Mouse (Mus musculus) neutrophil, adult 5-6 weeks (primary cell): ENCODE results near the gene Asb15. TPM values are rescaled to one million over a fixed set of nuclear protein-coding genes. Genes with fewer than 3 reads are reported as not detected.

Experiments used
- ATAC-seq: fragments of 151-379, 151-347 bp; 2 replicates; pipeline ENCODE4 v1.8.0; 2017; ENCODE audit warnings: mild to moderate bottlenecking, moderate TSS enrichment; ENCODE audit not compliant: insufficient number of reproducible peaks, poor library complexity, low FRiP score, severe bottlenecking; ENCODE audit errors: extremely low read depth
- total RNA-seq: library from RNA; stranded (forward); fragments of 200-1000 nt; gene quantifications from 2 replicates; pipeline ENCODE4 v1.2.3, GENCODE M21; 2017

The Asb15 gene
- total RNA-seq, 1 experiment from 2014 or later = not detected

DNA sequence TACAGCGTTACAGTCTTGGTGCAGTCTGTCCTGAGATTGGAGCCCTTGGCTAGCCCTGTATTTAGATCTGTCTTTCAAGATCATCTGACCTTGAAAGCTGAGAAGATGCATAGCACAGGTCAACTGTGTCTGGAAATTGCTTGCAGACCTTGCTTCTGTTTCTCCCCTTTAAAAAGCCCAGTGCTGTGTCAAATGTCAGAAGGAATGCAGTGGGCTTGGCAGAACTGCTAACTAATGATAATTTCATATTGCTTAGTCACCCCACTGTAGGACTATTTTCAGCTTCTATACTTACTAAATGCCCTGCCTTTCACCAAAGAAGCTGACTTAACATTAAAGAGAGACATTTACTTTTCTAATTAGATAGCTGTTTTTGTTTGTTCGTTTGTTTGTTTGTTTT, 27.5 kb downstream of the Asb15 start:
- ATAC-seq = no peak

GRCm38 (mm10) chr6:24564081-24564480, 36.1 kb downstream of the Asb15 start:
- no peak for ATAC-seq

DNA sequence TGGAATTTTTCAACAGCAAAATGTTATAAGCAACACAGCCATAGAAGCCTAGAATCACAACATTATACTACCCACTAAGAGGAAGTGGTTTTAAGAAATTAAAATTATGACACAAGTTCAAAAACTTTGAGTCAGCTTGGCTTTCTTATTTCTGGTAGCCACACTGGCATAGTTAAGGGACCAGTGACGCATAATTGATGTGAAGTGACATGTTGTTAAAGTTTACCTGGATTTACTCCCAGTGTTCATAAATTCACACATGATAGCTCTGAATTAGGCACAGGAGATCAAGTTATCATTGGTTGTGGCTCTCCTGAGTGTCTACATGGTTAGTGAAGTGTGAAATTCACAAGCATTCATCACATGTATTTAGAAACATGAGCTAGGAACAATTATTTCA, 36.9 kb downstream of the Asb15 start:
- ATAC-seq = no peak

GRCm38 (mm10) chr6:24568963-24569362, 41.0 kb downstream of the Asb15 start:
- no peak for ATAC-seq

DNA sequence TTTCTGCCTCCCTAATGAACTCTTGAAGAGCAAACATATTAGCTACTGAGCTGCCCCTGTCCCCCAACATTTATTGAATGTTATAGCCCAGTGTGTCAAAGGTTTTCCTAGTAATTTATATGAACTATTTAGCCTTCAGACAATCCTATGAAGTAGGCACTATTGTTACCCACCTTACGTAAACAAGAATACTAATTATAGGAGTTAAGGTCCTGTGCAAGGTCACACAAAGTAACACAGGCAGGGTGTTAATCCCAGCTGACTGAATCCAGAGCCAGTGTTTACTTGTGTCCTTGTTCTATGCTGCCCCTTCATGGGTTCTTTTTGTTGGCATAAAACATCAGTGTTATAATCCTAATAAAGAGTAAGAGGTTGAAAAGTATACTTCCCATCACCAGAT, 41.8 kb downstream of the Asb15 start:
- no peak for ATAC-seq

DNA sequence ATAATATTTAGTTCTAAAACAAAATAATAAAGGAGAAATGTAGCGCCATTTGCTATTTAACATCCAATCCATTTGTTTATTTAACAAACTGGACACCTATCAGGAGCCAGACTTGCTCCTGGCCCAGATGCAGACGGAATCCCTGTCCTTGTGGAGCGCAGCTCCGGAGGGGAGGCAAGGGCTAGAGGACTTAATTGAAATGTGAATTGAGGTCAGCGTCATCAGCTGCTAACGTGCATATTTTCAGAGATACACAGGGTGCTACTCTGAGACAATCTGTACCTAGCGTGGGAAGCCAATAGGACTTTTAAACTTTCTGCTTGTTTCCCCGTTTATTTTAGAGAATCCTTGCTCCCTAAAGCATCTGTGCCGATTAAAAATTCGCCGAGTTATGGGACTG, 42.3 kb downstream of the Asb15 start:
- no peak for ATAC-seq

DNA sequence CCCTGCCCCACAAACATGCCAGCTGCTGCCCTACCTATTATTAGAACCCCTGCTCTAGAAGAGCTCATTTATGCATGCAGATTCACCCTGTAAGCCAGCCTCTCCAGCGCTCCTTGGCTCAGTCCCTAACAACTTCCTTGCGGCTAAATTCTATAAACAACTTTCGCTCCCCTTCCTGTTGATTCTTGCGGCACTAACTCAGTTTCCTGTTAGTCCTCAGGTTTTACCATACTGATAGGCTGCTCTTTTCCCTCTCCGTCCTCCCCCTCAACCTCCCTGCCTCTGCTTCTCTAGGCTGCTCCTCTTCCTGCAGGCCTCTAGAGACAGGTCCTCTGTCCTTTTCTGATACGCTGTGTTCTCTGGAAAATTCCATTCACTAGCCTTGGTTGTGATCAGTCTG, 43.2 kb downstream of the Asb15 start:
- no peak for ATAC-seq

- ATAC-seq = no peak
Observed at GRCm38 (mm10) chr6:24572431-24572830, 44.5 kb downstream of the Asb15 start.

DNA sequence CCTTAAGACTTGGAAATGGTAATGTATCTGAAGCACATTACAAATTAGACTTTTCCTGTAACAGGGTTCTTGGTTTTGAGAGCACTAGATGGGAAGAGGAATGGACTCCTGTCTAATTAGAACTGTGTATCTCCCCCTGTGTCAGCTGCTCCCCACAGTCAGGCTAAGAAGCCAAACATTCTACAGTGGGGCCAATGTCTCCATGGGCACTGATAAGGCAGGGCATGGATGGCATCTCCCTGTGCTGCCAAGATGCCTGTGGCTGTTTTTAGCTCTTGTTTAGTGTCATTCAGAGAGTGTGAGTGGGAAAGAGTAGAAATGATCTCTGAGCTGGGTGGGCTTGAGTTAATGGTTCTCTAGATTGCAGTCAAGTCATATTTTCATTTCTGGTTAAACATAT, 45.4 kb downstream of the Asb15 start:
- no peak for ATAC-seq

DNA sequence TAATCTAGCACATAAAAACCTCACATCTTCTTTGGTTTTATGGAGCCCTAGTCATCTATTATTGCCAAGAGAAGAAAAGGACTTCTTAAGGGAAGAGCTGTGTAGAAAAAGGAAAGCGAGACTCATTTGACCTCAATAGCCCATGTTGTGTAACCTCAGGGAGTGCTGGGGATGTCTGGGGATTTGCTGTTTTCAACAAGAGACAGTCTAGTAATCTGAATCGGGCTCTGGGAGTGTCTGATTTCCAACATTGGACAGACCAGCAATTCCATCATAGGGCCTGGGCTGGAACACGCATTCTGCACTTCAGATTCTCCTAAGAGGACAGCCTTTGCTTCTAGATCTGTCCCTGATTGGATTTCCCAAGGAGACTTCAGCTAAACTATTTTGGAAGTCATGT, 55.5 kb downstream of the Asb15 start:
- ATAC-seq = no peak

DNA sequence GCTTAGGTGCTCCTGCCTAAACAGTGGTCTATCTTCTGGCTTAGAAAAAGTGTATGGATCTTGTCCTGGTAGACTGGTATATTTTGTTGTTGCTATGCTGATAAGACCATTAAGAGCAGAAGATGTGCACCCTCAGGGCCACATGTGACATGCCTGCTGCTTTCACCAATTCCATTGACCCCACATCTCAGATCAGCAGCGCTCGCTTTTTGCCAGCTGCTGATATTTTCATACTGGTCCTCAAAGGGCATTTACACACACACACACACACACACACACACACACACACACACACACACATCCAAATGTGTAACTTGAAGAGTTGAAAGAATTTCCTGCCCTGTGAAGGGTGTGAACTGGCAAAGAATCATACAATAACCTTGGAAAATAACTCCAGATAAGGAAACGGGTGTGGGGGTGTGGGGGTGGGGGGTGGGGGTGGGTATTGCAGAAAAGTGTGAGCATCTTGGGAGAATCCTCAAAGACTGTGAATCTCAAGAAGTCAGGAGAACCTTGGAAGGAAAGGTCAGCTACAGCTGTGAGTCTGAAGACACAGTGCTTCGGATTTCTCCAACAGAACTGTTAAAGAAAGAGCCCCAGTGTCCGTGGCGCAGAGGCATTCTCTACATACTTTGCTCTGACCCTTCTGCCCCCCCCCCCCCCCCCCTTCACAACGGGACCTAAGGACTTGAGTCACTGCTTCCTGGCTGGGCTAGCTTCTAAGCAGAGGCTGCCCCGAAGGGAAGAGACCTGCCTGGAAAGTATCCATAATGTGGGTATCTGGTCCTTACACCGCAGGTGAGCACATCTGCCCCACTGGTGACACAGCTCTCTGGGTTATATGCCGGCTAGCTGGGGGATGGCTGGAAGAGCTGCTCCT, 57.7 kb downstream of the Asb15 start:
- ATAC-seq = no peak

- no peak for ATAC-seq
Observed at GRCm38 (mm10) chr6:24586885-24587284, 58.9 kb downstream of the Asb15 start.

GRCm38 (mm10) chr6:24590282-24590681, 62.3 kb downstream of the Asb15 start:
- ATAC-seq = no peak

DNA sequence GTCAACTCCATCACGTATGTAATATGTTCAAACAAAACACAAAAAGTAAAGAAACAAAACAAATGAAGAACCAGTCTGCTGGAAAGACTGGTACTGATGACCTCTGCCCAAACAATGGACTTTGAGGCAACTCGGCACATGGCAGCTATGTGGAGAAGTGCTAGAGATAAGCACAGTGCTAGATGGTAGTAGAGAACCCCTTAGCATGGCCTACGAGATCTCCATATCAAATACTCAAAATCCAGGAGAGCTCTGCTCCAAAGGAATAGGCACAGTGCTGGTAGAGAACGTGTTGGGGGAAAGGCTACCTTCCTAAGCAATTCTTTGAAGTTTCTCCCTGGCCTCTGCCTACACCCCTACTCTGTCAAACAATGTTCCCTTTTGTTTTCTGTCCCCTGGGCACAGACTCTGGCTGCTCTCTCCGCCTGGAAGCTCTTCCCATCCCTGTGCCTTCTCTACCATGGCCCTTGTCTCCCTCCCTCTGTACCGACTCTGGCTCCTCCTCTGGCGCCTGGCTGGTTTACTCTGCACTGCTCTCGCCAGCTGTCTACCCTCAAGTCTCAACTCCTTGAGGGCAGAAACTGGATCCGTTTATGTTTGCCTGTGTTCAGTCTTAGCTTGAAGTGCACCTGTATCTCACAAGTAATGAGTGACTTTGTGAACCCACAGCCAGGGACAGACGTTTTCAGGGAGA, 63.7 kb downstream of the Asb15 start:
- no peak for ATAC-seq

DNA sequence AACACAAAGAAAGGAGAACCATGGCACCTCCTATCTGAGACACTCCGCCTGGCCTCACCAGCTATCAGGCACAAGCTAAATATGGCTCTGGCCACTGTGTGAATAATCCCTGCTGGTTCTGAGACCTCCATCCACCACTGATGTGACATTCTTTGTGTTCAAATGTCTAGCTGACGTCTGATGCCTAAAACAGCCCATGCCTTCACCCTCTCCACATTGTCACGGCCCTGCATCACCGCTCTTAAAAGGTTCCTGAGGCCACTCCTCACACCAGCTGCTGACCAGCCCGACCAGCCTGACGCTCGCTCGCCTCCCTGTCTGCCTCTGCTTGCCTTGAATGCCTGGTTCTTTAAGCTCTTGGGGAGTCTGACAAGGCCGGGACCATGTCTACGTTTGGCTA, 69.6 kb downstream of the Asb15 start, which contains the start of gene Lmod2:
Gene Lmod2 (plus strand): TSS at position 263 of the 400 bp plus-strand sequence.
- no peak for ATAC-seq

GRCm38 (mm10) chr6:24599179-24599578, 71.2 kb downstream of the Asb15 start:
- no peak for ATAC-seq

- no peak for ATAC-seq
Observed at GRCm38 (mm10) chr6:24599639-24600038, 71.7 kb downstream of the Asb15 start.

GRCm38 (mm10) chr6:24600134-24600533, 72.2 kb downstream of the Asb15 start:
- ATAC-seq = no peak

GRCm38 (mm10) chr6:24600726-24601125, 72.8 kb downstream of the Asb15 start:
- ATAC-seq = no peak

GRCm38 (mm10) chr6:24601668-24602067, 73.7 kb downstream of the Asb15 start:
- no peak for ATAC-seq
